Mouse (Mus musculus) heart, embryonic 11.5 days (tissue): ENCODE measurements around the gene Irf7. TPM values are rescaled to one million over a fixed set of nuclear protein-coding genes. Genes with fewer than 3 reads are reported as not detected.

Experiments
- ATAC-seq: fragments of 200-750 bp; cut with Nextera tagmentation; replicated peaks from 2 replicates; pipeline ENCODE4 v1.8.0; 2017; ENCODE audit warnings: moderate library complexity; ENCODE audit not compliant: insufficient number of reproducible peaks, low FRiP score, low TSS enrichment
- H3K27ac ChIP-seq: fragments of 300-500 bp; sonication (generic); 2 replicates; pipeline ENCODE4 v1.5.1; 2014; ENCODE audit warnings: mild to moderate bottlenecking, low read depth, low read length
- H3K27me3 ChIP-seq: fragments of 300-500 bp; sonication (generic); 2 replicates; pipeline ENCODE4 v1.6.1; 2014; ENCODE audit warnings: mild to moderate bottlenecking, low read length, mixed read lengths; ENCODE audit not compliant: control insufficient read depth, insufficient read depth
- H3K36me3 ChIP-seq: fragments of 300-500 bp; sonication (generic); 2 replicates; pipeline ENCODE4 v1.6.1; 2014; ENCODE audit warnings: mild to moderate bottlenecking, low read length, moderate library complexity, mixed read lengths; ENCODE audit not compliant: control insufficient read depth, insufficient read depth
- H3K4me1 ChIP-seq: fragments of 300-500 bp; sonication (generic); 2 replicates; pipeline ENCODE4 v1.6.1; 2014; ENCODE audit warnings: low read length; ENCODE audit not compliant: control insufficient read depth, insufficient read depth
- H3K4me2 ChIP-seq: fragments of 300-500 bp; sonication (generic); 2 replicates; pipeline ENCODE4 v1.6.1; 2014; ENCODE audit warnings: mild to moderate bottlenecking, moderate library complexity
- H3K4me3 ChIP-seq: fragments of 300-500 bp; sonication (generic); 2 replicates; pipeline ENCODE4 v1.5.1; 2014; ENCODE audit warnings: low read depth, low read length
- H3K9ac ChIP-seq: fragments of 300-500 bp; sonication (generic); 2 replicates; pipeline ENCODE4 v1.6.1; 2014; ENCODE audit warnings: mild to moderate bottlenecking, low read depth, low read length, moderate library complexity
- H3K9me3 ChIP-seq: fragments of 300-500 bp; sonication (generic); replicated peaks from 2 replicates; pipeline ENCODE4 v1.6.1; 2016; ENCODE audit warnings: low read length; ENCODE audit not compliant: control insufficient read depth
- WGBS: fragments of 180-500 bp; shearing (Covaris S2); extraction: QIAGEN DNeasy Blood & Tissue Kit; methylation state at CpG from one replicate; pipeline ENCODE4 v1.1.7; 2014; ENCODE audit not compliant: insufficient replicate concordance; 5-methylcytosine and 5-hydroxymethylcytosine counted together
- polyA plus RNA-seq: library from polyadenylated mRNA; unstranded; fragments of >200 nt; fragmentation: Nextera tagmentation; extraction: Ambion mirVana; gene quantifications from 2 replicates; pipeline ENCODE4 v1.2.1, GENCODE M21; 2014

Gene Irf7
- polyA plus RNA-seq, 1 experiment from 2014 or later = 1.2 TPM

DNA sequence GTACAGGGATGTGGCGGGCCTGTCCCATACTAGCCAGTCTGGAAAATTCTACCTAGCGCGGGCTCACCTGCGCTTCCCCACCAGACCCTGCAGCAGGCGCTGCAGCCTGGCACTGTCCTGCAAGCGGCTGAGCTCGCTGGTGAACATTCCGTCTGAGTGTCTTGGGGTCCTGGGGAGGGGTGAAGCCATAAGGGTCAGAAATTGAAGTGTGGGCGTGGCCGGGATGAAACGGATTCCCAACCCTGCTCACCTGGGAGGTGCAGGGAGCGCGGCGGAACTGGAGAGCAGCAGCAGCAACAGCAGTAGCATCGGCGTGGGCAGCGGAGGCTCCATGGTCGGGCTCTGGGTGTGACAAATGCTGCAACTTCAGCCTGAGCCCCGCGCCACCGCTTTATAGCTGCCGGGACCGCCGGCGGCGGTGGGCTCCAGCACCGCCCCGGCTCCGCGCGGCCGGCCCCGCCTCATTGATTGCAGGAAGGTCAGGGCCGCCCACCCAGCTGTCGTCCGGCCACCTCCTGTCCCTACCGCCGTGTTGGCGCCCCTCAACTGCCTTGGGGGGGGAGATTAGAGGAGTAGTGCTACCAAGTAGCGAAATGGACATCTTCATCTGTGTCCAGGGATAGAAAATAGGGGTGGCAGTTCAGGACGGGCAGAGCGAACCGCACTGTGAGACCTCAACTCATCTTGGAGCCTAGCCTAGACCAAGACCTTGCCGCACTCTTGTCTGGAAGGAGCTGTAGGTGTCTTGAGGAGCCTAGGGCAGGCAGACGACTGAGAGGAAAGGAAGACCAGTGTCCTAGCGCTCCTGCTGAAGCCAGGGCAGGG is 12.7 kb upstream of the Irf7 start, which contains the start of gene Sct:
TSS of gene Sct (minus strand) at position 368 of the 825 bp plus-strand sequence.
- ATAC-seq = 0 out of 2 replicates have a peak, but pooled peaks have one; percentile 15
- 3% methylated on average over 42 of the region's 46 CpGs for WGBS
- peaks cover 3% of the 10 kb centered on the region; the same call in 1 of the 2 replicates for H3K4me1 ChIP-seq
- H3K4me3 ChIP-seq = peak within 1 kb of the TSS; percentile 50
- no peaks in the 10 kb centered on the region for H3K36me3 ChIP-seq
- peak within 1 kb of the TSS; percentile 97 for H3K4me2 ChIP-seq
- no peaks in the 10 kb centered on the region for H3K9me3 ChIP-seq
- H3K27ac ChIP-seq = no peak within 1 kb of the TSS
- peak within 1 kb of the TSS; percentile 56 for H3K9ac ChIP-seq
- peaks cover 18% of the 10 kb centered on the region for H3K27me3 ChIP-seq

GRCm38 (mm10) chr7:141277701-141278678 is 11.7 kb upstream of the Irf7 start:
- Histone ChIP-seq H3K9me3 (no peaks in the 10 kb centered on the region), H3K4me3 (no peak overlapping the region), H3K27me3 (peaks cover 18% of the 10 kb centered on the region), H3K9ac (no peak overlapping the region), H3K4me2 (peak overlapping the region; percentile 97), H3K27ac (no peak overlapping the region), H3K36me3 (no peaks in the 10 kb centered on the region), H3K4me1 (peaks cover 3% of the 10 kb centered on the region; the same call in 1 of the 2 replicates)
- WGBS = 62% methylated on average over 11 of the region's 11 CpGs
- ATAC-seq = no peak

DNA sequence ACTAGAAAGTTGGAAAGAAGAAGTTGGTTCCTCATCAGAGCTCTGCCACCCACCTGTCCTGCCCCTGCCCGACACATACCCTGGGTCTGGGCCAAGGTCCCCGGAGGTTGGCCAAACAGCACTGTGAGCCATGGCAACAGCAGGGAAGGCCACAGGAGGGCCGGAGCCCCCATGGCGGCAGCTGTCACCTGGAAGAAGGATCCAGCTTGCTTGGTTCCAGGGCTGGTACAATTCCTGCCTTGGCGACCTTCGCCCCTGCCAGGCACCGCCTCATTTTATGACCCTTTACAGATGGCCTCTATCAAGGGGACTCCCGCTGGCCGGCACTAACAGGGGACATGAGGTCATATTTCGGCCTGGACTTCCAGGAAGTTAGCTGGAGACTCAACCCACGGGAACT is 10.3 kb upstream of the Irf7 start, which contains the start of gene Cdhr5:
TSS of gene Cdhr5 (minus strand) at position 241 of the 400 bp plus-strand sequence.
- H3K4me2 ChIP-seq = no peak within 1 kb of the TSS
- no peak within 1 kb of the TSS for H3K27ac ChIP-seq
- no peak for ATAC-seq
- peaks cover 3% of the 10 kb centered on the region; the same call in 1 of the 2 replicates for H3K4me1 ChIP-seq
- no peaks in the 10 kb centered on the region for H3K9me3 ChIP-seq
- 72% methylated on average over 11 of the region's 11 CpGs for WGBS
- H3K27me3 ChIP-seq = peaks cover 18% of the 10 kb centered on the region
- no peaks in the 10 kb centered on the region for H3K36me3 ChIP-seq
- no peak within 1 kb of the TSS for H3K4me3 ChIP-seq
- no peak within 1 kb of the TSS for H3K9ac ChIP-seq

DNA sequence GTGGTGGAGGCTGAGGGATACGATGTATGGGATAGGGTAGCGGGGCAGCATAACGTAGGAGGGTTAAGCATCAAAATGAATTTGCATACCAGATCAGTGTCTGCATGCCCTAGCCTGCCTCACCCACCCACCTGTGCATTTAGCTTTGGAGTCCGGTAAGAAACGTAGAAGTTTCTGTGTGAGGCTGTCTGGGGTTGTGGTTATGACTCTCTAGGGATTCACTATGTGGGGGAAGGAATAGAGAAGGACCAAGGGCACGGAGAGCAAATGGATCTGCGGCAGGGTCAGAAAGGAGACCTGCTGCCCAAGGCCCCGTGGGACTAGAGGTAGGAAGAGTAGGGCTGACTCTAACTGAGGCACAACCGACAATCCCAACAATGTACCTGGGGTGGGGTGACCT is 9.1 kb upstream of the Irf7 start:
- no peak overlapping the region for H3K27ac ChIP-seq
- H3K36me3 ChIP-seq = no peaks in the 10 kb centered on the region
- H3K9me3 ChIP-seq = no peaks in the 10 kb centered on the region
- peaks cover 18% of the 10 kb centered on the region for H3K27me3 ChIP-seq
- H3K9ac ChIP-seq = no peak overlapping the region
- H3K4me3 ChIP-seq = no peak overlapping the region
- H3K4me1 ChIP-seq = peaks cover 3% of the 10 kb centered on the region; the same call in 1 of the 2 replicates
- WGBS = 88% methylated on average over 9 of the region's 9 CpGs
- no peak overlapping the region for H3K4me2 ChIP-seq
- no peak for ATAC-seq

DNA sequence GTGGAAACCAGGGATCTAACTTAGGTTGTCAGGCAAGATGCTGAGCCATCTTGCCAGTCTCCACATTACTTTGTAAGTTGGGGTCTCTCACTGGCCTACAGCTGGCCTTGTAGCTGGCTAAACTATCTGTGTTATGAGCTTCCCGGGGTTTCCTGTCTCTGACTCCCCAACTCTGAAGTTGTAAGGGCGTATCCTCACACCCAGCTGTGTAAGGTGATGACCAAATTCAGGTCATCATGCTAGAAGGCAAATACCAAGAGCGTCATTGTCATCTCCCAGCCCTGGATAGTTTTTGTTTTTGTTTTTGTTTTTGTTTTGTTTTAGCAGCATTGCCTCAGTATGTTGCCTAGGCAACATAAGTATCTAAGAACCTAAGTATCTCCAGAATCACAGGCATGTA is 4.3 kb upstream of the Irf7 start:
- H3K4me1 ChIP-seq = peaks cover 3% of the 10 kb centered on the region; the same call in 1 of the 2 replicates
- no peak for ATAC-seq
- H3K27ac ChIP-seq = no peak overlapping the region
- no peak overlapping the region for H3K4me3 ChIP-seq
- no peaks in the 10 kb centered on the region for H3K9me3 ChIP-seq
- H3K4me2 ChIP-seq = no peak overlapping the region
- H3K27me3 ChIP-seq = no peaks in the 10 kb centered on the region
- 87% methylated on average over 3 of the region's 3 CpGs for WGBS
- no peak overlapping the region for H3K9ac ChIP-seq
- H3K36me3 ChIP-seq = no peaks in the 10 kb centered on the region

- 0 out of 2 replicates have a peak overlapping the region, but pooled peaks have one; percentile 5 for H3K4me3 ChIP-seq
- H3K36me3 ChIP-seq = no peaks in the 10 kb centered on the region
- no peak overlapping the region for H3K9ac ChIP-seq
- WGBS = 54% methylated on average over 14 of the region's 14 CpGs
- peaks cover 11% of the 10 kb centered on the region; the same call in 1 of the 2 replicates for H3K4me1 ChIP-seq
- peak overlapping the region; percentile 38 for H3K4me2 ChIP-seq
- no peak overlapping the region for H3K27ac ChIP-seq
- no peaks in the 10 kb centered on the region for H3K27me3 ChIP-seq
- no peak for ATAC-seq
- H3K9me3 ChIP-seq = no peaks in the 10 kb centered on the region
These were observed 2.9 kb upstream of the Irf7 start for GRCm38 (mm10) chr7:141269273-141269545.

DNA sequence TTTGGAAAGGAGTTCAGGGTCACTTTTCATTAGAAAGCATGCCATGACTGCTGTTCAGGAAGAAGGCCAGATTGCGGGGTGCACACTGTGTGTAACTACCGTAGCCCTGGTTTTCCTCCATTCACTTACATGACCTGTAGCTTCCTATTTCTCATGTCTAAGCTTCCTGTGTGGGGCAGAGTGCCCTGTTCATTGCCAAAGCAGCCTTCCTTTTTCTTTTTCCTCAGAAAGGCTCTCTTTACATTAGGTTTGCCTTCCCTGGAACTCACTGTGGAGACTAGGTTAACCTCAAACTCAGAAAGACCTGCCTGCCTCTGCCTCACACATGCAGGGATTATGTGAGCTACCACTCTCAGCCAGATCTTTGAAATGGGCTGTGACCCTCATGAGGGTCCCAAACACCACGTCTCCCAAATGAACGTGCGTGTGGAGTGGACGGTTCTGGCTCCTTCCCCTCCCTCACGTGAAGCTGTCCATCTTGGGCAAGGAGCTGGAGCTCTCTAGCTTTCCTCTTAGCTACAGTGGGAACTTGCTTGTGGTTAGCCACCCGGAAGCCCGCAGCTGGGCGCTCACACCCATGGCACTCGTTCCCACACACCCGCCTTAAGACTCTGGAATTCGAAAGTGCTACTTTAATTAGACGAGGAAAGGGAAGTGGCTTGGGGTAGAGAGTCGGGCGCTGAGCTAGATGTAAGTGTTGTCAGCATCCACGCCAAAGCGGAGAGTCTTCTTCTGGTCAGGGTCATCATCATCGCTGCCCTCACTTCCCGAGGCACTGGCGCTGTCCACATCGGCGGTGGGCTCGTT is 2.4 kb upstream of the Irf7 start:
- H3K27me3 ChIP-seq = no peaks in the 10 kb centered on the region
- peaks cover 3% of the 10 kb centered on the region for H3K36me3 ChIP-seq
- ATAC-seq = no peak
- no peak overlapping the region for H3K27ac ChIP-seq
- 62% methylated on average over 24 of the region's 24 CpGs for WGBS
- 0 out of 2 replicates have a peak overlapping the region, but pooled peaks have one; percentile 5 for H3K4me3 ChIP-seq
- peaks cover 11% of the 10 kb centered on the region; the same call in 1 of the 2 replicates for H3K4me1 ChIP-seq
- H3K9ac ChIP-seq = no peak overlapping the region
- no peaks in the 10 kb centered on the region for H3K9me3 ChIP-seq
- peak overlapping the region; percentile 38 for H3K4me2 ChIP-seq

DNA sequence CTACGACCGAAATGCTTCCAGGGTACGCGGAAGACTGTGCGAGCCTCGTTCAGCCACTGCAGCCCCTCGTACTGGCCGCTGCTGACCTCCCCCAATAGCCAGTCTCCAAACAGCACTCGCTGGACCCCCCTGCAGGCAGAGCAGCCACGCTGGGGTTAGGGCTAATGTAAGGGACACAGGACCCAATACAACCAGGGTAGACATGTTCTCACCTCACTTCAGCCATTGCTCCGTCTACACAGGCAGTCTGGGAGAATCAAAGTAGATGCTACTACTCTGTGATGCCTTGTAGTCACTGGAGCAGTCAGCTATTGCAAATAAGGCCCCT is 906 bp downstream of the Irf7 start:
- WGBS = 37% methylated on average over 11 of the region's 11 CpGs
- no peak for ATAC-seq
- H3K9ac ChIP-seq = peak overlapping the region; percentile 65; the same call in 1 of the 2 replicates
- H3K27ac ChIP-seq = no peak overlapping the region
- peaks cover 30% of the 10 kb centered on the region for H3K36me3 ChIP-seq
- H3K4me2 ChIP-seq = peak overlapping the region; percentile 94
- peaks cover 11% of the 10 kb centered on the region; the same call in 1 of the 2 replicates for H3K4me1 ChIP-seq
- H3K27me3 ChIP-seq = no peaks in the 10 kb centered on the region
- H3K9me3 ChIP-seq = no peaks in the 10 kb centered on the region
- peak overlapping the region; percentile 54; the same call in 1 of the 2 replicates for H3K4me3 ChIP-seq
